Mouse (Mus musculus) lung, adult 2 months (tissue): ENCODE results near the gene Dexi. TPM values are rescaled to one million over a fixed set of nuclear protein-coding genes. Genes with fewer than 3 reads are reported as not detected.

ENCODE experiments used
- DNase-seq: peaks from one replicate; pipeline ENCODE4 v3.0.0; 2022
- H3K4me1 ChIP-seq: fragments of 200-500 bp; 2 replicates; pipeline ENCODE4 v1.6.1; 2011; ENCODE audit warnings: low read length; ENCODE audit not compliant: control insufficient read depth, insufficient read depth
- H3K4me3 ChIP-seq: fragments of 200-500 bp; replicated peaks from 2 replicates; pipeline ENCODE3; 2011; ENCODE audit warnings: low read depth, mild to moderate bottlenecking, control low read depth, low read length; ENCODE audit errors: extremely low read depth
- CTCF ChIP-seq: fragments of 200-500 bp; IDR thresholded peaks from 2 replicates; pipeline ENCODE4 v1.5.1; 2011; ENCODE audit warnings: mild to moderate bottlenecking, low read length, control low read depth; ENCODE audit not compliant: insufficient read depth
- POLR2A ChIP-seq: fragments of 200-500 bp; IDR thresholded peaks from 2 replicates; pipeline ENCODE4 v1.6.1; 2011; ENCODE audit warnings: low read depth, mild to moderate bottlenecking, control low read depth, low read length, borderline replicate concordance; ENCODE audit errors: extremely low read depth
- WGBS: fragments of 180-500 bp; shearing (Covaris S2); methylation state at CpG from one replicate; pipeline ENCODE4 v1.1.7; 2018; 5-methylcytosine and 5-hydroxymethylcytosine counted together
- polyA plus RNA-seq: library from polyadenylated mRNA; depleted of rRNA; stranded (reverse); fragments of >200 nt; gene quantifications from 2 replicates; pipeline ENCODE4 v1.2.3, GENCODE M21; 2012

Gene Dexi
- polyA plus RNA-seq, 1 experiment, result 56.1 TPM

DNA sequence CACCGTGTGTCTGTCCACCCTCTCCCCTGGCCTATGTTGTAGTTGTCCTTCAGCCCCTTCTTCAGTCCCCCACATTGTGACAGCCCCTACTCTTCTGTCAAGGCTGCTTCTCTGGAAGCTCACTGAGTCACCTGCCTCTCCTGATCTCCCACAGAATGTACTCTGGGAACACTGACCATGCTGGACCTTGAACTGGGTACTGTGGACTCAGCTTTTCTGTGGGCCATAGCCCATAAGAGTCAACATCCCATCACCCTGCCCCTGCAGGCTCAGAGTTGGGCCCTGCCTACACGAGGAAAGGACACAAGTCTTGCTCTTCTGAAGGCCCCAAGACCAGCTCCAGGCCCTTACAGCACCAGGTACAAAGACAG is 17.3 kb downstream of the Dexi start:
- Histone ChIP-seq H3K4me3 (no peak overlapping the region), H3K4me1 (no peaks in the 10 kb centered on the region)
- TF ChIP-seq CTCF (no peak), POLR2A (no peak)
- 41% methylated on average over 2 of the region's 2 CpGs for WGBS
- DNase-seq, result no peak

DNA sequence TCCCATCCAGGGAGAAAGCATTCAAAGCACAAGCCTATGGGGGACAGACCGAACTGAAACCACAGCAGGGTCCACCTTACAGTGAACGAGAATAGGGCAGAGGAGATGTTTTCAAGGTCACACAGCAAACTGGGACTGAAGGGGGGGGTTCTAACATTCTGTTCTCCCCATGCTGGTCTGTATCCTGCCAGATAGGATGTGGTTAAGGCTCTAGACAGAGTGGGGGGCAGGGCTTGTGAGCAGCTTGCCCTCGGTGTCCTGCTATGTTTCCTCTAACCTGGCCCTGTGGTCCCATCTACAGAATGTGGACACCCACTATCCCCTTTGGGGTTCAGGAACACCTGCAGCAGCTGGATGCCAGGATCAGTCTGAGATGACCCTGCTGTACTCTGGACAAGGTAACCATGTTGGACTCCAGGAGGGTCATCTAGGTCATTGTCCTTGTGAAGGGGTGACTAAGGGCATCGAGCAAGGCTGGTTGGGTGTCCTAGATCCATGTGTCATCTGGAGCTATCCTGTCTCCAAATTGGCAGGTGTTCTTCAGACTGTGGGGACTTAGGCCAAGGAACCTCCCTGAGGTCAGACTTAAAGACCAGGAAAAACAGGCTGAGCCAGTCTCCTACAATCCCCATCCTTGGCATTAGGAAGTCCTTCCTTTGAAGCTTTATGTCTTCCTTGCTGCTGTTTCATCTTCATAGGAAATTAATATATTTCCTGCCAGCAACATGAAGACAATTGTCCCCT is 17.8 kb downstream of the Dexi start:
- 65% methylated on average over 4 of the region's 4 CpGs for WGBS
- TF ChIP-seq POLR2A, result no peak
- TF ChIP-seq CTCF, result no peak
- Histone ChIP-seq H3K4me3 (no peak overlapping the region), H3K4me1 (no peaks in the 10 kb centered on the region)
- no peak for DNase-seq

DNA sequence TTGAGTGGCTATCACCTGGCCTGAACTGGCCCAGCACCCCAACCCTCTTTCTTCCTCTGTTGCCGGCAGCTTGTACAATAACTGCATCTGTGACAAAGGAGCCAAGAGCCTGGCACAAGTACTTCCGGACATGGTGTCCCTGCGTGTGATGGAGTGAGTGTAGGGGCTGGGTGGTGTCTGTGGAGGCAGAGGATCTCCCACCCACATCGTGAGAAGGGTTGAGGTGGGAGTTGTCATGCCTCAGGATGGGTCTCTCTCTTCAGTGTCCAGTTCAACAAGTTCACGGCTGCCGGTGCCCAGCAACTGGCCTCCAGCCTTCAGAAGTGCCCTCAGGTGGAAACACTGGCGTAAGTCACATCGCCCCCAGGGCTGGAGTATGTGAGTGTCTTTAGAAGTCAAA is 19.2 kb downstream of the Dexi start:
- Histone ChIP-seq H3K4me1 (no peaks in the 10 kb centered on the region), H3K4me3 (no peak overlapping the region)
- WGBS, result 90% methylated on average over 8 of the region's 8 CpGs
- DNase-seq, result no peak
- TF ChIP-seq CTCF (no peak), POLR2A (no peak)

DNA sequence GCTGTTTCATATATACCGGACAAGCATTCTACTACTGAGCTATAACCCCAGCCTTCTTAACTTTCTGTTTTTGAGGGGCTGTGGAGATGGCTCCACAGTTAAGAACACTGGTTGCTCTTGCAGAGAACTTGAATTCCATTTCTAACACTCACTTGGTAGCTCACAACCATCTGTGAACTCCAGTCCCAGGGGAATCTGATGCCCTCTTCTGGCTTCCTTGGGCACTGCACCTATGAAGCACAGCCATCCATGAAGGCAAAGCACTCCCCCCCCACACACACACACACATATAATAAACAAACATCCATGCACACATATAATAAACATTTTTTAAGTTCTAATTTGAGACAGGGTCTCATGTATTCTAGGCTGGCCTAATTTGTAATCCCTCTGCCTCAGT is 20.0 kb downstream of the Dexi start:
- TF ChIP-seq CTCF, result peak; percentile 80
- TF ChIP-seq POLR2A, result no peak
- peak; percentile 75 for DNase-seq
- H3K4me3 ChIP-seq, result no peak overlapping the region

DNA sequence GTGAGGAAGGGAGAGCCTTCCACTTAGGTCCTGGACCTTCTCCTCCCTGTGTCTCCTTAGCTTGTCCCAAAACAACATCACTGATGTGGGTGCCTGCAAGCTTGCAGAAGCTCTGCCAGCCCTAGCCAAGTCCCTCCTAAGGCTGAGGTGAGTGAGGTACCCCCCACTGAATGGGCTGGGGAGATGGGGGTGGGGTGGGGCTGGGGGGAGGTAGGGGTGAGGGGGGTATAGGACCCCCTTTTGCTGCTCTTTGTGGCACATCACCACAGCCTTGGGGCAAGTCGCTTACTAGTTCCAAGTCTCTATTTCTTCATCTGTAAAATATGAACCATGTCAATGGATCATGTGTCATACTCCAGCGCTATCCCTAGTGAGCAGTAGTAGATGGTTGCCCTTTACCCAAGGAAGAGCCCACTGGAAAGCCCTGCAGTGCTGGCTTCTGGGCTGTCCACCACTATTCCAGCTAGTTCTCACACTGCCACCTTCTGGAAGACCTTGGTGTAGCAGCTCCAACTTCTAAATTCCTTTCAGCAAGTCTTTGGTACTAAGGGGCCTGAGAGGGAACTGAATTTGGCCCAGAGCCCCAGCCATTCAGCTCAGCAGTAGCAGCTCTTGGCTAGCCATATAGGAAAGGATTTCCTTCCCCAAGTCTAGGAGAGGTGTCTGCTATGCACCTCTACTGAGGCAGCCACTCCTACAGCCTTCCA is 21.8 kb downstream of the Dexi start:
- 42% methylated on average over 2 of the region's 2 CpGs for WGBS
- Histone ChIP-seq H3K4me1 (no peaks in the 10 kb centered on the region), H3K4me3 (no peak overlapping the region)
- peak; percentile 77 for DNase-seq
- TF ChIP-seq POLR2A, result no peak
- peak; percentile 64 for TF ChIP-seq CTCF

More for the DNA sequence above, 20.0 kb downstream of the Dexi start:
- no peaks in the 10 kb centered on the region for H3K4me1 ChIP-seq
- 80% methylated on average over 1 of the region's 1 CpGs for WGBS

DNA sequence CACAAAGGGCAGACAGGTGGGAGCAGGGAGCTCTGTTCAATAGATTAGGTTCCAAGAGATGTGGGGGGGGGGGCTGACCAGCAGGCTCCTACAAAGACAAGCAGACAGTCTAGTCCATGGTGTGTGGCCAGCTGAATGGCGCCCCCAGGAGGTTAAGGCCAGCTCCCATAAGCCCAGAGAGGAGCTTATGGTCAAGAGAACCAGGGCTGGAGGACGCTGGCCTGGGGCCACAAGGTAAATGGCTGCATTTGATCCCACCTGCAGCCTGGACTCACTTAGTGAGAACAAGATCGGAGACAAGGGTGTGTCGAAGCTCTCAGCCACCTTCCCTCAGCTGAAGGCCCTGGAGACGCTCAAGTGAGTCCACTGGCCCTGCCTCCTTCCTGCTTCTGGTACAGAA is 24.8 kb downstream of the Dexi start:
- WGBS, result 53% methylated on average over 5 of the region's 5 CpGs
- DNase-seq, result no peak
- H3K4me1 ChIP-seq, result no peaks in the 10 kb centered on the region
- TF ChIP-seq CTCF (no peak), POLR2A (no peak)
- H3K4me3 ChIP-seq, result no peak overlapping the region

DNA sequence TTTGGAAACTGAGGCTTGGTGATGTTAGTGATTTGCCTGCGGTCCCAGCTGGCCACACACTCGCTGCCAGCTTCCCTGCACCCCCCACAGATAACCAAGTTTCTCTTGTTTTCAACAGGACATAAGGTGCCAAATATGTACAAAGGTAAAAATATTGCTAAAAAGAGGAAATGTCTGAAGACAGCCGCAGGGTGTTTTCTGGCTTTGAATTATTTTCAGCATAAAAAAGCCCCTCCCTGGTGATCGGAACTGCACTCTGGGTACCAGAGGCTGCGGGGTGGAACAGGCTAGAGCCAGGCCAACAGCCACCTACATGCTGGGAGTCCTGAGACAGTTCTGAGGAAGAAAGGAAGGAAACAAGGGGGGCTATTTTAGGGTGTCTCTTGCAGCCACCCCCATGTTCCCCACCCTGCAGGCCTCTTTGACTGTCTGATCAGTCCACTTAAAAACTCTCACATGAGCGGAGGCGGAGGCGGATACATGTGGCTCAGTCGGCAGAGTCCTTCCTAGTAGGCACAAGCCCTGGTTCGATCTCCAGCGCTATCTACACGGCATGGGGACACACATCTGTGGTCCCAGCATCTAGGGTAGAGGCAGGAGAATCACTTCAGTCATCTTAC is 26.8 kb downstream of the Dexi start:
- TF ChIP-seq CTCF (no peak), POLR2A (no peak)
- WGBS, result 80% methylated on average over 12 of the region's 12 CpGs
- no peak overlapping the region for H3K4me3 ChIP-seq
- DNase-seq, result no peak
- H3K4me1 ChIP-seq, result no peaks in the 10 kb centered on the region

DNA sequence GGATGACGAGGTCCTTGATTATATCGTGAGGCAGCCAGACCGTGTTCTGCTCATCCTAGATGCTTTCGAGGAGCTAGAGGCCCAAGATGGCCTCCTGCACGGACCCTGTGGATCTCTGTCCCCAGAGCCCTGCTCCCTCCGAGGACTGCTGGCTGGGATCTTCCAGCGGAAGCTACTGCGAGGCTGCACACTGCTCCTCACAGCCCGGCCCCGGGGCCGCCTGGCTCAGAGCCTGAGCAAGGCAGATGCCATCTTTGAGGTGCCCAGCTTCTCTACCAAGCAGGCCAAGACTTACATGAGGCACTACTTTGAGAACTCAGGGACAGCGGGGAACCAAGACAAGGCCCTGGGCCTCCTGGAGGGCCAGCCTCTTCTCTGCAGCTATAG is 31.7 kb downstream of the Dexi start:
- no peaks in the 10 kb centered on the region for H3K4me1 ChIP-seq
- no peak overlapping the region for H3K4me3 ChIP-seq
- 86% methylated on average over 12 of the region's 12 CpGs for WGBS
- no peak for DNase-seq
- TF ChIP-seq CTCF, result no peak
- no peak for TF ChIP-seq POLR2A

DNA sequence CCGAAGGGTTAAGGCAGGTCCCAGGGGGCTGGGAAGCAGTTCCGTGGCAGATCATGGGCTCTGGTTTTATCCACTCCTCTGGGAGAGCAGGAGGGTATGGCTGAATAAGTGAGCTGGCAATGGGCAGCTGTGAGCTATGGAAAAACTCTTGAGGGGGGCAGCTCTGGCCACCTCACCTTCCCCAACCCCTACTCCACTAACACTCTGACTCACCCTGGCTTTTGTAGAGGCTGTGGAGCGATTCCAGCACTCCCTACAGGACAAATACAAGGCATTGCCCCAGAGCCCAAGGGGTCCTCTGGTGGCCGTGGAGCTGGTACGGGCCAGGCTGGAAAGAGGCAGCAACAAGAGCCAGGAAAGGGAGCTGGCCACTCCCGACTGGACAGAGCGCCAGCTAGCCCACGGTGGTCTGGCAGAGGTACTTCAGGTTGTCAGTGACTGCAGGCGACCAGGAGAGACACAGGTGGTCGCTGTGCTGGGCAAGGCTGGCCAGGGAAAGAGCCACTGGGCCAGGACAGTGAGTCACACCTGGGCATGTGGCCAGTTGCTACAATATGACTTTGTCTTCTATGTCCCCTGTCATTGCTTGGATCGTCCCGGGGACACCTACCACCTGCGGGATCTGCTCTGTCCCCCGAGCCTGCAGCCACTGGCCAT is 32.2 kb downstream of the Dexi start:
- Histone ChIP-seq H3K4me1 (no peaks in the 10 kb centered on the region), H3K4me3 (no peak overlapping the region)
- TF ChIP-seq CTCF, result no peak
- no peak for TF ChIP-seq POLR2A
- 47% methylated on average over 14 of the region's 14 CpGs for WGBS
- no peak for DNase-seq
